Mouse (Mus musculus) pancreas, adult 10 weeks (tissue): ENCODE measurements around the gene Vmn2r113. TPM values are rescaled to one million over a fixed set of nuclear protein-coding genes. Genes with fewer than 3 reads are reported as not detected.

ENCODE experiments used
- polyA plus RNA-seq: library from polyadenylated mRNA; stranded (reverse); fragments of 350-450 nt; fragmentation: Illumina TruSeq; extraction: RNeasy Lipid Tissue Mini Kit (QIAGEN cat#74804); gene quantifications from one replicate; pipeline ENCODE4 v1.2.3, GENCODE M21; 2015; ENCODE audit warnings: low read depth, low replicate concordance; ENCODE audit not compliant: insufficient read depth

The Vmn2r113 gene
- polyA plus RNA-seq: not detected

GRCm38 (mm10) chr17:22942684-22943083 is at the start of gene Vmn2r113:
Vmn2r113 (plus strand) TSS chr17:22942984.

Other genes with a start within 250 kb of the Vmn2r113 start
- 3.0 TPM for gene Zfp945, start 75.8 kb upstream of the Vmn2r113 start, polyA plus RNA-seq
- gene Vmn2r-ps130, start 118.2 kb downstream of the Vmn2r113 start, polyA plus RNA-seq: not detected